ENCODE assay signal across 22 mouse cellular contexts in genomic region chr1:192756674-192757073, GRCm38 (mm10). TPM values are rescaled to one million over a fixed set of nuclear protein-coding genes. Genes with fewer than 3 reads are reported as not detected.
A peak's percentile ranks its signal among the peaks of the same experiment; 100 is the strongest.
DNase-seq lines count a peak whose midpoint lies in the region; ATAC-seq and TF ChIP-seq lines count a peak whose summit lies in the region.
"Had no signal": no experiment of that assay in that cellular context is flagged by ENCODE, and none has a peak within 500 bp of the region (broad histone marks: within the 10 kb centered on the region; RNA-seq: fewer than 3 reads in every experiment).

No protein-coding gene starts in this region.

- H3K79me2 ChIP-seq in MEL (ENCODE audit: control insufficient read depth, insufficient read depth, low read length, poor library complexity), result no peaks in the 10 kb centered on the region

- no peak for TF ChIP-seq RAD21 in MEL (IDR thresholded peaks at IDR 0.05; ENCODE audit: low read depth, low read length)

- no peak for TF ChIP-seq CTCF in MEL (IDR thresholded peaks at IDR 0.05 in 2 of 3, conservative IDR thresholded peaks at IDR 0.05 in 1 of 3; ENCODE audit: control insufficient read depth in 1 of 3, insufficient read depth in 1 of 3, low read depth in 2 of 3, low read length in 3 of 3, poor library complexity in 1 of 3, severe bottlenecking in 1 of 3)
- no peak for TF ChIP-seq CTCF in cerebellum, adult 2 months (IDR thresholded peaks at IDR 0.05; ENCODE audit: borderline replicate concordance, insufficient read depth, low read depth, low read length)

- no peak overlapping the region for H3K27ac ChIP-seq in lung, embryonic 15.5 days
- H3K27ac ChIP-seq in MEL (ENCODE audit: control insufficient read depth, low read depth, low read length), result peak overlapping the region; percentile 76
- H3K27ac ChIP-seq in hindbrain, embryonic 13.5 days, result peak overlapping the region; percentile 81
- no peak overlapping the region for H3K27ac ChIP-seq in cerebellum, adult 2 months (ENCODE audit: insufficient read depth, low read length)
- H3K27ac ChIP-seq: embryonic facial prominence, embryonic 15.5 days; heart, embryonic 10.5 days; liver, embryonic 12.5 days had no signal

- no peak for TF ChIP-seq EP300 in MEL (IDR thresholded peaks at IDR 0.05; ENCODE audit: low read depth in 1 of 2, low read length in 2 of 2)

- DNase-seq in heart, adult 18-20 months, result peak; percentile 30 to 50
- no peak for DNase-seq in heart, postnatal 4 days
- no peak for DNase-seq in lung, postnatal 4 days
- DNase-seq in MEL (ENCODE audit: low read depth, low spot score), result peak; percentile 45
- DNase-seq in cerebellum, adult 2 months, result no peak
- DNase-seq: adrenal gland, postnatal 36 days; B cell, adult 2 months; cerebellum, adult 11-12 months; cerebellum, postnatal 25 days; embryo, embryonic 11 days; gastrocnemius, postnatal 25 days; kidney, postnatal 36 days; left cerebral cortex, postnatal 4 days; thymus, adult 2 months had no signal

- H3K36me3 ChIP-seq in lung, embryonic 15.5 days, result no peaks in the 10 kb centered on the region
- peaks cover 0 to 21% of the 10 kb centered on the region in 2 experiments; a peak in 2 of 4 replicates for H3K36me3 ChIP-seq in MEL (ENCODE audit: control insufficient read depth in 1 of 2, insufficient read depth in 2 of 2, low read length in 2 of 2)
- H3K36me3 ChIP-seq in hindbrain, embryonic 13.5 days, result no peaks in the 10 kb centered on the region
- H3K36me3 ChIP-seq: embryonic facial prominence, embryonic 15.5 days; heart, embryonic 10.5 days; liver, embryonic 12.5 days; midbrain, embryonic 12.5 days had no signal

- H3K4me1 ChIP-seq in lung, embryonic 15.5 days, result peaks cover 25% of the 10 kb centered on the region; the same call in 1 of the 2 replicates
- H3K4me1 ChIP-seq in MEL (ENCODE audit: control insufficient read depth in 1 of 2, insufficient read depth in 2 of 2, low read length in 2 of 2), result peaks cover 2 to 28% of the 10 kb centered on the region in 2 experiments
- H3K4me1 ChIP-seq in hindbrain, embryonic 13.5 days (replicated peaks), result peaks cover 32% of the 10 kb centered on the region
- H3K4me1 ChIP-seq in cerebellum, adult 2 months (ENCODE audit: control insufficient read depth, insufficient read depth, low read length), result no peaks in the 10 kb centered on the region

- H3K9me3 ChIP-seq in lung, embryonic 15.5 days, result no peaks in the 10 kb centered on the region
- H3K9me3 ChIP-seq in MEL (replicated peaks; ENCODE audit: insufficient read depth, low read length), result no peaks in the 10 kb centered on the region
- H3K9me3 ChIP-seq in hindbrain, embryonic 13.5 days, result no peaks in the 10 kb centered on the region
- H3K9me3 ChIP-seq: embryonic facial prominence, embryonic 15.5 days; heart, embryonic 10.5 days; liver, embryonic 12.5 days; midbrain, embryonic 12.5 days had no signal

- H3K4me3 ChIP-seq in lung, embryonic 15.5 days, result no peak overlapping the region
- peak overlapping the region; percentile 32 to 47; a peak in 3 of 4 replicates for H3K4me3 ChIP-seq in MEL (ENCODE audit: control insufficient read depth in 1 of 2, insufficient read depth in 1 of 2, low read depth in 2 of 2, low read length in 2 of 2)
- H3K4me3 ChIP-seq in hindbrain, embryonic 13.5 days, result no peak overlapping the region
- H3K4me3 ChIP-seq in cerebellum, adult 2 months (replicated peaks; ENCODE audit: insufficient read depth, low read depth, low read length), result no peak overlapping the region
- H3K4me3 ChIP-seq: embryonic facial prominence, embryonic 15.5 days; heart, embryonic 10.5 days; liver, embryonic 12.5 days; midbrain, embryonic 12.5 days; myocyte had no signal

- WGBS in lung, embryonic 15.5 days, result 55% methylated on average over 7 of the region's 7 CpGs
- WGBS in hindbrain, embryonic 13.5 days, result 84% methylated on average over 7 of the region's 7 CpGs
- 76% methylated on average over 7 of the region's 7 CpGs for WGBS in cerebellum, adult 2 months

- H3K4me2 ChIP-seq in lung, embryonic 15.5 days, result no peak overlapping the region
- no peak overlapping the region for H3K4me2 ChIP-seq in hindbrain, embryonic 13.5 days
- H3K4me2 ChIP-seq: embryonic facial prominence, embryonic 15.5 days; liver, embryonic 12.5 days; midbrain, embryonic 12.5 days had no signal

- peak; percentile 50; the same call in 1 of the 2 replicates for ATAC-seq in lung, embryonic 15.5 days (ENCODE audit: borderline replicate concordance, extremely low read depth, low FRiP score, low TSS enrichment)
- ATAC-seq in hindbrain, embryonic 13.5 days (ENCODE audit: low FRiP score), result no peak
- ATAC-seq: intestine, embryonic 16.5 days; liver, embryonic 12.5 days had no signal

- no peaks in the 10 kb centered on the region for H3K27me3 ChIP-seq in lung, embryonic 15.5 days
- no peaks in the 10 kb centered on the region for H3K27me3 ChIP-seq in MEL (ENCODE audit: control insufficient read depth in 1 of 2, insufficient read depth in 2 of 2, low read length in 2 of 2)
- H3K27me3 ChIP-seq in hindbrain, embryonic 13.5 days, result no peaks in the 10 kb centered on the region
- H3K27me3 ChIP-seq in cerebellum, adult 2 months (ENCODE audit: control insufficient read depth, insufficient read depth, low read length), result no peaks in the 10 kb centered on the region
- H3K27me3 ChIP-seq: embryonic facial prominence, embryonic 15.5 days; liver, embryonic 12.5 days; midbrain, embryonic 12.5 days had no signal

- TF ChIP-seq POLR2A in MEL (IDR thresholded peaks at IDR 0.05; ENCODE audit: control insufficient read depth in 1 of 2, insufficient read depth in 1 of 2, low read depth in 1 of 2, low read length in 2 of 2, poor library complexity in 1 of 2), result no peak
- no peak for TF ChIP-seq POLR2A in cerebellum, adult 2 months (IDR thresholded peaks at IDR 0.05; ENCODE audit: borderline replicate concordance, insufficient read depth, low read length)

- no peak overlapping the region for H3K9ac ChIP-seq in lung, embryonic 15.5 days
- peak overlapping the region; percentile 60 for H3K9ac ChIP-seq in MEL (ENCODE audit: control insufficient read depth, low read depth, low read length, poor library complexity, severe bottlenecking)
- no peak overlapping the region for H3K9ac ChIP-seq in hindbrain, embryonic 13.5 days
- H3K9ac ChIP-seq: embryonic facial prominence, embryonic 15.5 days; liver, embryonic 12.5 days; midbrain, embryonic 12.5 days had no signal

TF ChIP-seq in MEL, 35 proteins besides CTCF, POLR2A, EP300 and RAD21:
- TF ChIP-seq RCOR1 (IDR thresholded peaks at IDR 0.05; ENCODE audit: low read depth, low read length), result no peak

RNA-seq across cellular contexts. Expression of gene Hhat, which starts 14.3 kb away (rescaled TPM):
- total RNA-seq in heart, adult 18-20 months (2021), result 1 to 10 TPM; 1.6 to 3.3 TPM
- total RNA-seq in heart, postnatal 4 days (2021), result 1 to 10 TPM; 3.8 to 5.6 TPM
- polyA plus RNA-seq in lung, embryonic 15.5 days (2015; fragmentation: Nextera tagmentation; extraction: Ambion mirVana), result 10.7 TPM in 2 replicates
- total RNA-seq in MEL (2012; rRNA removed), result 0.36 and 0.39 TPM in 2 replicates
- polyA plus RNA-seq in MEL (2012; ENCODE audit: insufficient read depth in 1 of 2, insufficient read length in 2 of 2, low read depth in 1 of 2, low replicate concordance in 2 of 2, missing spikeins in 1 of 2), result 1 to 10 TPM in 1 of 2 experiments, not detected in 1; 1.0 TPM
- polyA plus RNA-seq in hindbrain, embryonic 13.5 days (2015; fragmentation: Nextera tagmentation; extraction: Ambion mirVana), result 3.6 and 4.6 TPM in 2 replicates
- 1.9 and 2.1 TPM in 2 replicates for polyA plus RNA-seq in cerebellum, adult 2 months (2012; rRNA removed)

Comparison
In these comparisons a context has a peak if more than half of its experiments do, and no peak if none do; other contexts are left out.
1. DNase-seq: peak in heart, adult 18-20 months (2 of 2) and MEL (single experiment); none in heart, postnatal 4 days (single experiment), lung, postnatal 4 days (0 of 2) and cerebellum, adult 2 months (0 of 2).
2. H3K27ac ChIP-seq: peak in MEL (single experiment) and hindbrain, embryonic 13.5 days (single experiment); none in lung, embryonic 15.5 days (single experiment) and cerebellum, adult 2 months (single experiment).
3. H3K4me3 ChIP-seq: peak in MEL (2 of 2); none in lung, embryonic 15.5 days (single experiment), hindbrain, embryonic 13.5 days (single experiment) and cerebellum, adult 2 months (single experiment).